Mouse (Mus musculus) midbrain, embryonic 12.5 days (tissue): ENCODE results near the gene Ptp4a2. TPM values are rescaled to one million over a fixed set of nuclear protein-coding genes. Genes with fewer than 3 reads are reported as not detected.

Experiments used
- ATAC-seq: fragments of 200-750 bp; cut with Nextera tagmentation; 2 replicates; pipeline ENCODE4 v1.8.0; 2017; ENCODE audit warnings: low read depth, moderate TSS enrichment, moderate library complexity; ENCODE audit not compliant: low FRiP score
- H3K27ac ChIP-seq: fragments of 300-500 bp; sonication (generic); replicated peaks from 2 replicates; pipeline ENCODE4 v1.5.1; 2016; ENCODE audit warnings: mild to moderate bottlenecking
- H3K27me3 ChIP-seq: fragments of 300-500 bp; sonication (generic); 2 replicates; pipeline ENCODE4 v1.6.1; 2016; ENCODE audit warnings: mild to moderate bottlenecking
- H3K36me3 ChIP-seq: fragments of 300-500 bp; sonication (generic); 2 replicates; pipeline ENCODE4 v1.6.1; 2016
- H3K4me1 ChIP-seq: fragments of 300-500 bp; sonication (generic); 2 replicates; pipeline ENCODE4 v1.6.1; 2016
- H3K4me2 ChIP-seq: fragments of 300-500 bp; sonication (generic); replicated peaks from 2 replicates; pipeline ENCODE4 v1.6.1; 2016; ENCODE audit warnings: mild to moderate bottlenecking, moderate library complexity
- H3K4me3 ChIP-seq: fragments of 300-500 bp; sonication (generic); 2 replicates; pipeline ENCODE4 v1.5.1; 2016; ENCODE audit warnings: mild to moderate bottlenecking
- H3K9ac ChIP-seq: fragments of 300-500 bp; sonication (generic); replicated peaks from 2 replicates; pipeline ENCODE4 v1.6.1; 2016; ENCODE audit warnings: mild to moderate bottlenecking, moderate library complexity
- H3K9me3 ChIP-seq: fragments of 300-500 bp; sonication (generic); 2 replicates; pipeline ENCODE4 v1.6.1; 2016; ENCODE audit warnings: mild to moderate bottlenecking
- WGBS: fragments of 180-500 bp; shearing (Covaris S2); methylation state at CpG from one replicate; pipeline ENCODE4 v1.1.7; 2016; 5-methylcytosine and 5-hydroxymethylcytosine counted together
- polyA plus RNA-seq: library from polyadenylated mRNA; unstranded; fragments of >200 nt; fragmentation: Nextera tagmentation; extraction: Ambion mirVana; gene quantifications from 2 replicates; pipeline ENCODE4 v1.2.1, GENCODE M21; 2016

Ptp4a2 gene
- polyA plus RNA-seq, 1 experiment from 2014 or later, result 345 TPM

DNA sequence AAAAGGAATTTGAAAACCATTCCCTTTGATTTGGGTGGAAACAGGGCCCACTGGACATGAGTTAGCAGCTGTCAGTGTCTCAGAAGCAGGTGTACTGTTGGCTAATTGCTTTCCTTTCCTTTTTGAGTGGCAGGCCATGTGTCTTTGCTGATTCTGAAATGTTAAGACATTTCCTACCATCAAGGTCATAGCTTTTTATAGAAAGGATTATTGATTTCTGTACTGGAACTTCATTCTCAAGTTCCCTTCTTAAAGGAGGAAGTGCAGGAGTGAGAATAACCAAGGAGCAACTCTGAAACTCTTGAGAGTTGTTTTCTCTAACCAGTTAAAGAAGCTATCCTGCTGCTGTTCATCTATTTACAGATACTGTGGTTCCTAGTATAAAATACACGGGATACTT lies 18.8 kb downstream of the Ptp4a2 start:
- no peaks in the 10 kb centered on the region for H3K36me3 ChIP-seq
- 0 out of 2 replicates have a peak, but pooled peaks cover 3% of the 10 kb centered on the region for H3K4me1 ChIP-seq
- no peak overlapping the region for H3K4me2 ChIP-seq
- H3K27me3 ChIP-seq, result no peaks in the 10 kb centered on the region
- no peak overlapping the region for H3K9ac ChIP-seq
- H3K9me3 ChIP-seq, result no peaks in the 10 kb centered on the region
- no peak overlapping the region for H3K27ac ChIP-seq
- no peak for ATAC-seq
- H3K4me3 ChIP-seq, result no peak overlapping the region
- WGBS, result 84% methylated on average over 1 of the region's 1 CpGs

GRCm38 (mm10) chr4:129830343-129830944 lies 19.4 kb downstream of the Ptp4a2 start:
- Histone ChIP-seq H3K9ac (no peak overlapping the region), H3K36me3 (no peaks in the 10 kb centered on the region), H3K4me1 (0 out of 2 replicates have a peak, but pooled peaks cover 3% of the 10 kb centered on the region), H3K4me2 (no peak overlapping the region), H3K9me3 (no peaks in the 10 kb centered on the region), H3K27me3 (no peaks in the 10 kb centered on the region), H3K27ac (no peak overlapping the region), H3K4me3 (no peak overlapping the region)
- no peak for ATAC-seq
- 93% methylated on average over 8 of the region's 8 CpGs for WGBS

DNA sequence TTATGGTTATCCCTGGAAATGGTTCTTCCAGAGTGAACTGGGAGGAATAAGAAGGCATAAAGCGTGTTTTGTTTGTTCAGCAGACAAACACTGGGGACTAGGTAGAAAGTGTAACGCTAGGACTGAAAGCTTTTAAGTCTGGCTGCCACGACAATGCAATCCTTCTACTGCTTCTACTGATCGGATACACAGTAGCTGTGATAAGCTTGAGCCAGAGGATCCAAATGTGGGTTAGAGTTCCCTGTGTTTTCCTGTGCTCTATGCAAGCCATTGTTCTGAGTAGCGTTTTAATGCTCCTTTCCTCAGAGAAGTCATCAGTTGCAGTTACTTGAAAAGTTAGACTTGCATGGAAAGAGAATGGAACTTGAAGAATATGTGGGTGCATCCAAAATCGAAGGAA lies 23.6 kb downstream of the Ptp4a2 start:
- no peak for ATAC-seq
- no peaks in the 10 kb centered on the region for H3K36me3 ChIP-seq
- no peaks in the 10 kb centered on the region for H3K4me1 ChIP-seq
- WGBS, result 82% methylated on average over 6 of the region's 6 CpGs
- H3K9me3 ChIP-seq, result no peaks in the 10 kb centered on the region
- no peaks in the 10 kb centered on the region for H3K27me3 ChIP-seq
- no peak overlapping the region for H3K4me3 ChIP-seq
- H3K9ac ChIP-seq, result no peak overlapping the region
- no peak overlapping the region for H3K4me2 ChIP-seq
- H3K27ac ChIP-seq, result no peak overlapping the region

- Histone ChIP-seq H3K4me3 (no peak overlapping the region), H3K4me2 (no peak overlapping the region), H3K36me3 (peaks cover 6% of the 10 kb centered on the region), H3K27ac (no peak overlapping the region), H3K9ac (no peak overlapping the region), H3K9me3 (no peaks in the 10 kb centered on the region), H3K27me3 (no peaks in the 10 kb centered on the region), H3K4me1 (no peaks in the 10 kb centered on the region)
- 92% methylated on average over 7 of the region's 7 CpGs for WGBS
- no peak for ATAC-seq
Observed at GRCm38 (mm10) chr4:129835296-129835695, 24.3 kb downstream of the Ptp4a2 start.

DNA sequence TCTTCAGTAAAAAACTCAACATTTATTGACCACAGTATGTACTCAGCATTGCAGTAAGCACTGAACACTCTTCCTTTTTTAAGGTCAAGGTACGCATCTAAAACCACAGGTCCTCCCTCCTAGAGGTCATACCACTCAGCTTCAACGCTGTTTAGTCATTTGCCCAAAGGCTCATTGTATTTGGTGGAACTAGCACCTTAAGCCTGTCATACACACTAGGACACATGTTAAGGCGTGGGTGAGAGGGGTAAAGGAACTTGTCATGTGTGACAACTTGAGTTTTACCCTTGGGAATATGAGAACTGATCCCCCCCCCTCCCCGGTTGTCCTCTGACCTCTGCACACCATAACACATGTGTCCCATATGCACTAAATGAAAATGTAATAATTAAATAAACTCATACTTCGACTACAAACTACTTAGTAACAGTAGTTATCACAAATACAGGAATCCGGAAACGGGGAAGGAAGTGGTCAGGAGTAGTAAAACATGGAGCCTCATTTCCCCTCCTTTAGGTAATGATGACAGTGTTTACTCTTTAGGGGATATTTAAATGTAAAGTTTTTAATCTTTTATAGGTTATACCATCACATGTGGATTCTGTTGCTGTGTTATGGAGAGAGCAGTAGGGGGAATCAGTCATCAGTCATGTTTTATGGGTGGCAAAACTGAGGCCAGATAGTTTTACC lies 29.0 kb downstream of the Ptp4a2 start:
- no peaks in the 10 kb centered on the region for H3K4me1 ChIP-seq

DNA sequence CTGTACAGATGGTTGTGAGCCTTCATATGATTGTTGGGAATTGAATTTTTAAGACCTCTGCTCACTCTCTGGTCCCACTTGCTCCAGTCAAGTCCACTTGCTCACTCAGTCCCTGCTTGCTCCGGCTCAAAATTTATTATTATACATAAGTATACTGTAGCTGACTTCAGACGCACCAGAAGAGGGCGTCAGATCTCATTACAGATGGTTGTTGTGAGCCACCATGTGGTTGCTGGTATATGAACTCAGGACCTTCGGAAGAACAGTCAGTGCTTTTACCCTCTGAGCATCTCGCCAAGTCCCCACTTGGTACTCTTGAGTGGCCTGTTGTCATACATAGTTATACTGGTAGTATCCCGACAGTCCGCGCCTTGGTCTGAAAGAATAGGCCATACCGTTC lies 35.8 kb downstream of the Ptp4a2 start:
- H3K4me3 ChIP-seq, result no peak overlapping the region
- WGBS, result 86% methylated on average over 9 of the region's 9 CpGs
- H3K4me2 ChIP-seq, result no peak overlapping the region
- H3K9ac ChIP-seq, result no peak overlapping the region
- no peaks in the 10 kb centered on the region for H3K9me3 ChIP-seq
- H3K4me1 ChIP-seq, result no peaks in the 10 kb centered on the region
- no peak for ATAC-seq
- no peak overlapping the region for H3K27ac ChIP-seq
- H3K36me3 ChIP-seq, result peaks cover 70% of the 10 kb centered on the region
- H3K27me3 ChIP-seq, result no peaks in the 10 kb centered on the region

More for the DNA sequence above, 29.0 kb downstream of the Ptp4a2 start:
- H3K4me2 ChIP-seq, result no peak overlapping the region
- peaks cover 48% of the 10 kb centered on the region for H3K36me3 ChIP-seq
- H3K27me3 ChIP-seq, result no peaks in the 10 kb centered on the region
- no peak for ATAC-seq
- H3K9ac ChIP-seq, result no peak overlapping the region
- no peak overlapping the region for H3K27ac ChIP-seq
- H3K9me3 ChIP-seq, result no peaks in the 10 kb centered on the region
- no peak overlapping the region for H3K4me3 ChIP-seq
- WGBS, result 94% methylated on average over 7 of the region's 7 CpGs

DNA sequence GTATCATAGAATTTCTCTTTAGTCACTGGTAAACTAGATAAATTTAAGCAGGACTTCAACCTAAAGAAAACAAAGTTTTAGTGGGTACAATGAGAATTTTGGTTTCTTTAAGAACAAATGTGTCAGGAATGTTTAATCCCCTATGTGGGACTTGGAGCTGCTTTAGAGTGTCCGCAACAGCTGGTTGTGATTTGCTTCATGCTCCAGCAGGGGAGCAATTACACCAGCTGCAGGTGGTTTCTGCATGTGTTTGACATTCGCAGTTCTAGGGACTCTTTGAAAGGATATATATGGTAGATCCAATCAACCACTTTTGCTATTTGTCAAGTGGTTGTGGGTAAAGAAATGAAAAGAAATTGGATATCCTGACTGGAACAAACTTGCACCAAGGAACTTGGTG lies 39.5 kb downstream of the Ptp4a2 start:
- WGBS, result 69% methylated on average over 2 of the region's 2 CpGs
- H3K4me1 ChIP-seq, result peaks cover 3% of the 10 kb centered on the region; the same call in 1 of the 2 replicates
- no peaks in the 10 kb centered on the region for H3K27me3 ChIP-seq
- peaks cover 43% of the 10 kb centered on the region for H3K36me3 ChIP-seq
- ATAC-seq, result no peak
- H3K9ac ChIP-seq, result no peak overlapping the region
- no peak overlapping the region for H3K4me2 ChIP-seq
- H3K4me3 ChIP-seq, result no peak overlapping the region
- H3K27ac ChIP-seq, result no peak overlapping the region
- H3K9me3 ChIP-seq, result no peaks in the 10 kb centered on the region

- Histone ChIP-seq H3K27ac (no peak overlapping the region), H3K9ac (no peak overlapping the region), H3K4me3 (no peak overlapping the region), H3K9me3 (no peaks in the 10 kb centered on the region), H3K27me3 (no peaks in the 10 kb centered on the region), H3K36me3 (peaks cover 32% of the 10 kb centered on the region), H3K4me1 (peaks cover 8% of the 10 kb centered on the region; the same call in 1 of the 2 replicates), H3K4me2 (no peak overlapping the region)
- ATAC-seq, result no peak
- WGBS, result 81% methylated on average over 3 of the region's 3 CpGs
Observed at GRCm38 (mm10) chr4:129851861-129852260, 40.8 kb downstream of the Ptp4a2 start.

- H3K4me1 ChIP-seq, result peaks cover 8% of the 10 kb centered on the region; the same call in 1 of the 2 replicates
- H3K4me2 ChIP-seq, result no peak overlapping the region
- no peaks in the 10 kb centered on the region for H3K9me3 ChIP-seq
- no peak overlapping the region for H3K9ac ChIP-seq
- H3K4me3 ChIP-seq, result no peak overlapping the region
- H3K27ac ChIP-seq, result no peak overlapping the region
- peaks cover 23% of the 10 kb centered on the region for H3K36me3 ChIP-seq
- H3K27me3 ChIP-seq, result no peaks in the 10 kb centered on the region
- ATAC-seq, result no peak
- 77% methylated on average over 2 of the region's 2 CpGs for WGBS
Observed at GRCm38 (mm10) chr4:129853053-129853452, 42.0 kb downstream of the Ptp4a2 start.

- H3K27ac ChIP-seq, result no peak overlapping the region
- H3K9ac ChIP-seq, result no peak overlapping the region
- peaks cover 16% of the 10 kb centered on the region for H3K36me3 ChIP-seq
- WGBS, result 94% methylated on average over 3 of the region's 3 CpGs
- H3K4me1 ChIP-seq, result peaks cover 8% of the 10 kb centered on the region; the same call in 1 of the 2 replicates
- H3K27me3 ChIP-seq, result no peaks in the 10 kb centered on the region
- no peak overlapping the region for H3K4me2 ChIP-seq
- no peaks in the 10 kb centered on the region for H3K9me3 ChIP-seq
- ATAC-seq, result no peak
- no peak overlapping the region for H3K4me3 ChIP-seq
Observed at GRCm38 (mm10) chr4:129853996-129854395, 43.0 kb downstream of the Ptp4a2 start.

DNA sequence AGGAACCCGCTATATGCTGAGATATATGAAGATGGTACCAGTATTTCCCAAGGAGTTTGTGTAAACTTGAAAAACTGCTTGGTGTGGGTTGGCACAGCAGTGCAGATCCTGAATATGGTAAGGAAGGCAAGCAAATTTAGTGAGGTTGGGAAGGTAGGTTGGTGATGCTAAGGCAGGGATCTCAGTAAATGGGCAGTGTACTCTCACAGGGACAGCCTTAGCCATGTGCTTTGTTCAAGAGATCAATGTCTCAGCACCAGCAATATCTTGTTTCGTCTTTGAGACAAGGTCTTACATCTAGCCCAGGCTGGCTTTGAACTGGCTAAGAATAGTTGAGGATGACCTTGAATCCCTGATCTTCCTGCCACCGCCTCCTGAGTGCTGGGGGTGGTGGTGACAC lies 43.6 kb downstream of the Ptp4a2 start:
- Histone ChIP-seq H3K27ac (0 out of 2 replicates have a peak overlapping the region, but pooled peaks have one; percentile 30), H3K4me1 (peaks cover 8% of the 10 kb centered on the region; the same call in 1 of the 2 replicates), H3K4me3 (no peak overlapping the region), H3K9me3 (no peaks in the 10 kb centered on the region), H3K9ac (no peak overlapping the region), H3K36me3 (peaks cover 15% of the 10 kb centered on the region), H3K4me2 (no peak overlapping the region), H3K27me3 (no peaks in the 10 kb centered on the region)
- ATAC-seq, result no peak
- 84% methylated on average over 3 of the region's 3 CpGs for WGBS

DNA sequence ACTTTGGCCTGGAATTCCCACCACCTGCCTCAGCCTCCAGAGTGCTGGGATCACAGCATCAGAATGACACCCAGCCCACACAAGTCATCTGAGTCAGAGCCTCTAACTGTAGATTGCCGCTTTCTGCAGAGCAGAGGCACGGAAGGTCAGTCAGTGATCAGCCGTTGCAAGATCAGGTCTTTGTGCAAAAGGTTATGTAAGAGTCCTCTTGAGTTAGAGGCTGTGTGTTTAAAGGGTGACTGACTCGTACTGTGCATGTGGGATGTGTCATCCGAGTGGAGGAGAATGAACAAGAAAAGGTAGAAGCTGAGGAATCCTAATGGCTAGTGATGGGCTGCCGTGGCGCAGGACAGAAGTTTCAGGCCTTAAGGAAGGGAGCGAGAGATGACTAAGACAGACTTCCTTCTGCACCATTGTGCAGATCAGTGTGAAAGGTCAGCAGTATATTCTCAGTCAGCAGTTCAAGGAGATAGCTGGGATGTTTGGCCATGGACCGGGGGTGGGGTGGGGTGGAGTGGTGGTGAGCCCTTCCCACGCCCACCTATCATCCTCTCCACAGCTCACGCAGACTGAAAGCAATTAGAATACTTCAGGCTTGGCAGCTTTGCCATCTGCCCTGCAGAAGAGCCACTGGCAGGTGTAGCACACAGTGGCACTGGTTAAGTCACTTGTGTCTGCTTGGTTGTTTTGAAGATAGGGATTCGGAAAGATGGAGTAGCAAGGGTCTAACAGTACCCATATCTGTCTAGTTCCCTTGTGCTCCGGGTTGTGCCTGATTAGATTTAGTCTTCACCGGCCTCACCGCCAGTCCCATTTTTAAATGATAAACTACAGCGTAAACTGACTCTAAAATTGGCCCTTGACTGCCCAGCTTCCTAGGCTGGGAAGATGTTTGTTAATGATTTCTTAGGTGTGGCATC lies 44.3 kb downstream of the Ptp4a2 start:
- Histone ChIP-seq H3K4me1 (peaks cover 8% of the 10 kb centered on the region; the same call in 1 of the 2 replicates), H3K9ac (no peak overlapping the region), H3K36me3 (peaks cover 14% of the 10 kb centered on the region), H3K4me3 (no peak overlapping the region), H3K9me3 (no peaks in the 10 kb centered on the region), H3K4me2 (no peak overlapping the region), H3K27ac (0 out of 2 replicates have a peak overlapping the region, but pooled peaks have one; percentile 30), H3K27me3 (no peaks in the 10 kb centered on the region)
- no peak for ATAC-seq
- WGBS, result 85% methylated on average over 16 of the region's 16 CpGs
